ENCODE assay signal across 7 mouse cellular contexts in the genomic region with DNA sequence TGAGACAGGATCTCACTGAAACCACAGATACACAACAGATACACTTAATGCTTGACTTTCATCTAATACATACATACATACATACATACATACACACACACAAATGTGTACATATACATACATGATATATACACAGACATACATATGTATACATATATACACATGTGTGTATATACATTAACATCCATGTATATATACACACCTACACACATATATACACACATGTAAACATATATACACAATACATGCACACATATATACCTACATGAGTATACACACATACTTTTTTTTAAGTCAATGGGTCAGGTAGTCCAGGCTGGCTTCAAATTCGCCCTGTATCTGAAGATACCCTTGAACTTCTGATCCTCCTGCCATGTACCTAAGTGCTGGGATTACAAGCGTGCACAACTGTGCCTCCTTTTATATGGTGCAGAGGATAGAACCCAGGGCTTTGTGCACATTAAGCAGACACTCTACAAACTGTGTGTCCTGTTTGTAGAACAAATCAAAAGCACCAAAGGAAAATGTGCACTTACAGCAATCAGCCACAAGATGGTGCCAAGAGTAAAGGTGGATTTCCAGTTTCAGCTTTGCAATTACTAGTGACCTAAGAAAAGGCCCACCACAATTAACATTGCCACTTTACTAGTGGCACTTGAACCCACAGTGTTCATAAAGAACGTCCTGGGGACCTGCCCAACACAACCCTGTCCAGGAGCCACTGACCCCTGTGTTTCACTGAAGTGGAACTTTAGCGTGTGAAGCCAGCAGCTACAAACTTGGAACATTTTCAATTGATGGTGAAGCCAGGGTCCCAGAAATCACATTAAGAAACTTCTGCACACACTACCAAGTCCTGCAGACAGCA. TPM values are rescaled to one million over a fixed set of nuclear protein-coding genes. Genes with fewer than 3 reads are reported as not detected.
A peak's percentile ranks its signal among the peaks of the same experiment; 100 is the strongest.
DNase-seq lines count a peak whose midpoint lies in the region; ATAC-seq and TF ChIP-seq lines count a peak whose summit lies in the region.
"Not testable (repeated sequence)": the region's sequence is repeated elsewhere in the genome, so short reads cannot be mapped to it uniquely, and the experiment has no call there.

No protein-coding gene starts in this region.

- not testable (repeated sequence) for H3K9me3 ChIP-seq in forebrain, embryonic 14.5 days (replicated peaks; ENCODE audit: control insufficient read depth, low read length); intestine, embryonic 15.5 days; lung, embryonic 14.5 days (ENCODE audit: low read depth, low read length); midbrain, embryonic 13.5 days; neural tube, embryonic 14.5 days (ENCODE audit: control insufficient read depth, low read length)

- not testable (repeated sequence) for H3K27ac ChIP-seq in forebrain, embryonic 14.5 days (ENCODE audit: low read depth, low read length); intestine, embryonic 15.5 days; lung, embryonic 14.5 days (ENCODE audit: low read depth); midbrain, embryonic 13.5 days; neural tube, embryonic 14.5 days (ENCODE audit: low read depth, low read length)

- TF ChIP-seq CTCF in lung, embryonic 14.5 days (IDR thresholded peaks at IDR 0.05; ENCODE audit: low read depth), result not testable (repeated sequence)

- not testable (repeated sequence) for H3K9ac ChIP-seq in forebrain, embryonic 14.5 days (ENCODE audit: low read length); intestine, embryonic 15.5 days; lung, embryonic 14.5 days; midbrain, embryonic 13.5 days (replicated peaks); neural tube, embryonic 14.5 days (replicated peaks; ENCODE audit: low read depth, low read length)

- ATAC-seq in common myeloid progenitor, adult 5-6 weeks (replicated peaks; ENCODE audit: low read depth, poor library complexity, severe bottlenecking), result peak; percentile 67
- ATAC-seq in forebrain, embryonic 14.5 days, result peak; percentile 59
- peak; percentile 31 to 59; a peak in 3 of 4 replicates for ATAC-seq in hematopoietic stem cell, adult 5-6 weeks (replicated peaks in 1 of 2; ENCODE audit: insufficient read depth in 1 of 2, low FRiP score in 2 of 2, low TSS enrichment in 1 of 2, low read depth in 1 of 2, poor library complexity in 2 of 2, severe bottlenecking in 2 of 2)
- peak; percentile 61 for ATAC-seq in intestine, embryonic 15.5 days
- ATAC-seq in lung, embryonic 14.5 days (ENCODE audit: insufficient read depth), result peak; percentile 55; the same call in 1 of the 2 replicates
- peak; percentile 55; the same call in 1 of the 2 replicates for ATAC-seq in midbrain, embryonic 13.5 days
- peak; percentile 67; the same call in 1 of the 2 replicates for ATAC-seq in neural tube, embryonic 14.5 days (ENCODE audit: low read depth)

- WGBS in forebrain, embryonic 14.5 days, result no CpG with 5 or more reads among the region's 4 CpGs
- WGBS in intestine, embryonic 15.5 days, result no CpG with 5 or more reads among the region's 4 CpGs
- no CpG with 5 or more reads among the region's 4 CpGs for WGBS in lung, embryonic 14.5 days
- WGBS in midbrain, embryonic 13.5 days, result no CpG with 5 or more reads among the region's 4 CpGs
- no CpG with 5 or more reads among the region's 4 CpGs for WGBS in neural tube, embryonic 14.5 days

- not testable (repeated sequence) for DNase-seq in forebrain, embryonic 14.5 days (ENCODE audit: low spot score); lung, embryonic 14.5 days

- not testable (repeated sequence) for H3K36me3 ChIP-seq in forebrain, embryonic 14.5 days (ENCODE audit: control insufficient read depth, insufficient read depth, low read length); intestine, embryonic 15.5 days; lung, embryonic 14.5 days (ENCODE audit: insufficient read depth); midbrain, embryonic 13.5 days; neural tube, embryonic 14.5 days (ENCODE audit: control insufficient read depth, insufficient read depth, low read length)

- not testable (repeated sequence) for H3K4me2 ChIP-seq in forebrain, embryonic 14.5 days (ENCODE audit: low read length); intestine, embryonic 15.5 days (replicated peaks); lung, embryonic 14.5 days; midbrain, embryonic 13.5 days (replicated peaks); neural tube, embryonic 14.5 days (ENCODE audit: low read depth, low read length)

- H3K27me3 ChIP-seq in forebrain, embryonic 14.5 days (replicated peaks; ENCODE audit: control insufficient read depth, insufficient read depth, low read length); intestine, embryonic 15.5 days (replicated peaks); lung, embryonic 14.5 days (ENCODE audit: insufficient read depth, low read length); midbrain, embryonic 13.5 days; neural tube, embryonic 14.5 days (ENCODE audit: control insufficient read depth, insufficient read depth, low read length): not testable (repeated sequence)

- not testable (repeated sequence) for H3K4me3 ChIP-seq in forebrain, embryonic 14.5 days (ENCODE audit: low read depth, low read length); intestine, embryonic 15.5 days (replicated peaks); lung, embryonic 14.5 days (ENCODE audit: low read depth, low read length); midbrain, embryonic 13.5 days (replicated peaks); neural tube, embryonic 14.5 days (ENCODE audit: low read depth, low read length)

- H3K4me1 ChIP-seq in forebrain, embryonic 14.5 days (ENCODE audit: control insufficient read depth, insufficient read depth, low read length); intestine, embryonic 15.5 days (replicated peaks); lung, embryonic 14.5 days (ENCODE audit: insufficient read depth); midbrain, embryonic 13.5 days (replicated peaks); neural tube, embryonic 14.5 days (ENCODE audit: control insufficient read depth, insufficient read depth, low read length): not testable (repeated sequence)

RNA-seq across cellular contexts. Expression of gene Dynlt1b, which starts 37.2 kb away (rescaled TPM):
- total RNA-seq in common myeloid progenitor, adult 5-6 weeks (2017), result 95.3 and 115 TPM in 2 replicates
- polyA plus RNA-seq in forebrain, embryonic 14.5 days (2014; fragmentation: Nextera tagmentation; extraction: Ambion mirVana), result 1,124 and 1,383 TPM in 2 replicates
- total RNA-seq in hematopoietic stem cell, adult 5-6 weeks (2017), result 102 and 167 TPM in 2 replicates
- polyA plus RNA-seq in intestine, embryonic 15.5 days (2015; fragmentation: Nextera tagmentation; extraction: Ambion mirVana), result 524 and 531 TPM in 2 replicates
- polyA plus RNA-seq in lung, embryonic 14.5 days (2014; fragmentation: Nextera tagmentation; extraction: Ambion mirVana), result 579 and 584 TPM in 2 replicates
- 1,193 and 1,210 TPM in 2 replicates for polyA plus RNA-seq in midbrain, embryonic 13.5 days (2015; fragmentation: Nextera tagmentation; extraction: Ambion mirVana)
- polyA plus RNA-seq in neural tube, embryonic 14.5 days (2014; fragmentation: Nextera tagmentation; extraction: Ambion mirVana), result 1,448 and 1,501 TPM in 2 replicates
